Mouse (Mus musculus) heart, embryonic 13.5 days (tissue): ENCODE results near the gene Armt1. TPM values are rescaled to one million over a fixed set of nuclear protein-coding genes. Genes with fewer than 3 reads are reported as not detected.

Experiments used
- ATAC-seq: fragments of 200-750 bp; cut with Nextera tagmentation; 2 replicates; pipeline ENCODE4 v1.8.0; 2017; ENCODE audit warnings: moderate TSS enrichment; ENCODE audit not compliant: insufficient number of reproducible peaks, low FRiP score, low TSS enrichment; ENCODE audit errors: extremely low read depth
- H3K27ac ChIP-seq: fragments of 300-500 bp; sonication (generic); replicated peaks from 2 replicates; pipeline ENCODE4 v1.5.1; 2015; ENCODE audit warnings: moderate library complexity, mild to moderate bottlenecking, inconsistent platforms
- H3K27me3 ChIP-seq: fragments of 300-500 bp; sonication (generic); replicated peaks from 2 replicates; pipeline ENCODE4 v1.6.1; 2015; ENCODE audit warnings: mild to moderate bottlenecking, inconsistent platforms
- H3K36me3 ChIP-seq: fragments of 300-500 bp; sonication (generic); 2 replicates; pipeline ENCODE4 v1.6.1; 2015; ENCODE audit warnings: mild to moderate bottlenecking, inconsistent platforms
- H3K4me1 ChIP-seq: fragments of 300-500 bp; sonication (generic); 2 replicates; pipeline ENCODE4 v1.6.1; 2015; ENCODE audit warnings: inconsistent platforms
- H3K4me2 ChIP-seq: fragments of 300-500 bp; sonication (generic); 2 replicates; pipeline ENCODE4 v1.6.1; 2015; ENCODE audit warnings: inconsistent platforms, mild to moderate bottlenecking, moderate library complexity
- H3K4me3 ChIP-seq: fragments of 300-500 bp; sonication (generic); 2 replicates; pipeline ENCODE4 v1.5.1; 2015; ENCODE audit warnings: moderate library complexity, mild to moderate bottlenecking, inconsistent platforms
- H3K9ac ChIP-seq: fragments of 300-500 bp; sonication (generic); 2 replicates; pipeline ENCODE4 v1.6.1; 2015; ENCODE audit warnings: inconsistent platforms, mild to moderate bottlenecking, moderate library complexity
- H3K9me3 ChIP-seq: fragments of 300-500 bp; sonication (generic); 2 replicates; pipeline ENCODE4 v1.6.1; 2016; ENCODE audit warnings: inconsistent platforms
- WGBS: fragments of 180-500 bp; shearing (Covaris S2); methylation state at CpG from one replicate; pipeline ENCODE4 v1.1.7; 2015; ENCODE audit warnings: mixed read lengths; 5-methylcytosine and 5-hydroxymethylcytosine counted together
- polyA plus RNA-seq: library from polyadenylated mRNA; unstranded; fragments of >200 nt; fragmentation: Nextera tagmentation; extraction: Ambion mirVana; gene quantifications from 2 replicates; pipeline ENCODE4 v1.2.1, GENCODE M21; 2015

Armt1 gene
- polyA plus RNA-seq, 1 experiment from 2014 or later = 15.2 TPM

GRCm38 (mm10) chr10:4435416-4435815 is 3.1 kb downstream of the Armt1 start:
- no peak overlapping the region for H3K4me2 ChIP-seq
- H3K27me3 ChIP-seq = no peaks in the 10 kb centered on the region
- peaks cover 20% of the 10 kb centered on the region for H3K4me1 ChIP-seq
- no peak overlapping the region for H3K9ac ChIP-seq
- H3K9me3 ChIP-seq = no peaks in the 10 kb centered on the region
- H3K4me3 ChIP-seq = no peak overlapping the region
- peaks cover 54% of the 10 kb centered on the region for H3K36me3 ChIP-seq
- no peak for ATAC-seq
- WGBS = 82% methylated on average over 3 of the region's 3 CpGs
- H3K27ac ChIP-seq = no peak overlapping the region

GRCm38 (mm10) chr10:4456409-4456808 is 24.1 kb downstream of the Armt1 start:
- Histone ChIP-seq H3K9me3 (no peaks in the 10 kb centered on the region), H3K4me1 (no peaks in the 10 kb centered on the region), H3K27ac (no peak overlapping the region), H3K27me3 (no peaks in the 10 kb centered on the region), H3K4me3 (no peak overlapping the region), H3K4me2 (no peak overlapping the region), H3K9ac (no peak overlapping the region), H3K36me3 (peaks cover 39% of the 10 kb centered on the region)
- WGBS = 53% methylated on average over 4 of the region's 4 CpGs
- no peak for ATAC-seq

GRCm38 (mm10) chr10:4460201-4460600 is 27.9 kb downstream of the Armt1 start:
- no peak overlapping the region for H3K9ac ChIP-seq
- no peak overlapping the region for H3K4me3 ChIP-seq
- 92% methylated on average over 2 of the region's 2 CpGs for WGBS
- H3K36me3 ChIP-seq = peaks cover 8% of the 10 kb centered on the region
- no peak for ATAC-seq
- H3K4me1 ChIP-seq = no peaks in the 10 kb centered on the region
- no peak overlapping the region for H3K27ac ChIP-seq
- no peak overlapping the region for H3K4me2 ChIP-seq
- no peaks in the 10 kb centered on the region for H3K9me3 ChIP-seq
- H3K27me3 ChIP-seq = no peaks in the 10 kb centered on the region

GRCm38 (mm10) chr10:4465799-4466198 is 33.5 kb downstream of the Armt1 start:
- no peaks in the 10 kb centered on the region for H3K4me1 ChIP-seq
- no peak for ATAC-seq
- H3K4me3 ChIP-seq = no peak overlapping the region
- no peak overlapping the region for H3K4me2 ChIP-seq
- no peak overlapping the region for H3K27ac ChIP-seq
- 65% methylated on average over 7 of the region's 7 CpGs for WGBS
- no peaks in the 10 kb centered on the region for H3K27me3 ChIP-seq
- no peaks in the 10 kb centered on the region for H3K9me3 ChIP-seq
- no peaks in the 10 kb centered on the region for H3K36me3 ChIP-seq
- no peak overlapping the region for H3K9ac ChIP-seq

- no peak for ATAC-seq
- no peak overlapping the region for H3K9ac ChIP-seq
- 76% methylated on average over 3 of the region's 3 CpGs for WGBS
Measured at GRCm38 (mm10) chr10:4469406-4469805, 37.1 kb downstream of the Armt1 start.

GRCm38 (mm10) chr10:4473591-4473993 is 41.3 kb downstream of the Armt1 start:
- Histone ChIP-seq H3K4me1 (peaks cover 10% of the 10 kb centered on the region), H3K27me3 (no peaks in the 10 kb centered on the region), H3K9ac (peak overlapping the region; percentile 24; the same call in 1 of the 2 replicates), H3K27ac (no peak overlapping the region; the same call in 1 of the 2 replicates), H3K36me3 (no peaks in the 10 kb centered on the region), H3K4me3 (no peak overlapping the region), H3K4me2 (peak overlapping the region; percentile 51), H3K9me3 (no peaks in the 10 kb centered on the region)
- ATAC-seq = no peak
- 43% methylated on average over 11 of the region's 11 CpGs for WGBS

More at GRCm38 (mm10) chr10:4469406-4469805, 37.1 kb downstream of the Armt1 start:
- H3K4me1 ChIP-seq = peaks cover 10% of the 10 kb centered on the region
- no peak overlapping the region for H3K4me3 ChIP-seq
- H3K27ac ChIP-seq = no peak overlapping the region
- H3K27me3 ChIP-seq = no peaks in the 10 kb centered on the region
- H3K9me3 ChIP-seq = no peaks in the 10 kb centered on the region
- no peaks in the 10 kb centered on the region for H3K36me3 ChIP-seq
- no peak overlapping the region for H3K4me2 ChIP-seq

- H3K9me3 ChIP-seq = no peaks in the 10 kb centered on the region
- no peak overlapping the region for H3K27ac ChIP-seq
- no peak overlapping the region for H3K9ac ChIP-seq
- no peaks in the 10 kb centered on the region for H3K36me3 ChIP-seq
- H3K4me1 ChIP-seq = peaks cover 10% of the 10 kb centered on the region
- no peak overlapping the region for H3K4me3 ChIP-seq
- H3K27me3 ChIP-seq = no peaks in the 10 kb centered on the region
- no peak overlapping the region for H3K4me2 ChIP-seq
- WGBS = 87% methylated on average over 3 of the region's 3 CpGs
- no peak for ATAC-seq
Measured at GRCm38 (mm10) chr10:4475431-4475830, 43.2 kb downstream of the Armt1 start.

- H3K27me3 ChIP-seq = no peaks in the 10 kb centered on the region
- H3K9me3 ChIP-seq = no peaks in the 10 kb centered on the region
- WGBS = 66% methylated on average over 5 of the region's 5 CpGs
Measured at GRCm38 (mm10) chr10:4476604-4477003, 44.3 kb downstream of the Armt1 start.

GRCm38 (mm10) chr10:4480929-4481328 is 48.7 kb downstream of the Armt1 start:
- Histone ChIP-seq H3K4me3 (no peak overlapping the region), H3K9ac (no peak overlapping the region), H3K36me3 (no peaks in the 10 kb centered on the region), H3K9me3 (no peaks in the 10 kb centered on the region), H3K4me1 (no peaks in the 10 kb centered on the region), H3K4me2 (no peak overlapping the region), H3K27ac (no peak overlapping the region), H3K27me3 (no peaks in the 10 kb centered on the region)
- WGBS = 70% methylated on average over 3 of the region's 3 CpGs
- no peak for ATAC-seq

More at GRCm38 (mm10) chr10:4476604-4477003, 44.3 kb downstream of the Armt1 start:
- H3K4me3 ChIP-seq = no peak overlapping the region
- no peak overlapping the region for H3K9ac ChIP-seq
- peaks cover 10% of the 10 kb centered on the region for H3K4me1 ChIP-seq
- H3K36me3 ChIP-seq = no peaks in the 10 kb centered on the region
- no peak for ATAC-seq
- no peak overlapping the region for H3K4me2 ChIP-seq
- no peak overlapping the region for H3K27ac ChIP-seq

GRCm38 (mm10) chr10:4481695-4482094 is 49.4 kb downstream of the Armt1 start:
- no peak for ATAC-seq
- H3K27ac ChIP-seq = no peak overlapping the region

GRCm38 (mm10) chr10:4482355-4482754 is 50.1 kb downstream of the Armt1 start, which contains the start of gene Ccdc170:
Gene Ccdc170, plus strand, starts transcription at chr10:4482502.
- H3K9me3 ChIP-seq = no peaks in the 10 kb centered on the region
- 37% methylated on average over 11 of the region's 11 CpGs for WGBS
- H3K4me1 ChIP-seq = no peaks in the 10 kb centered on the region
- H3K36me3 ChIP-seq = no peaks in the 10 kb centered on the region
- H3K4me2 ChIP-seq = no peak within 1 kb of the TSS
- ATAC-seq = no peak
- H3K9ac ChIP-seq = no peak within 1 kb of the TSS
- H3K27ac ChIP-seq = no peak within 1 kb of the TSS
- H3K4me3 ChIP-seq = no peak within 1 kb of the TSS
- H3K27me3 ChIP-seq = no peaks in the 10 kb centered on the region

More at GRCm38 (mm10) chr10:4481695-4482094, 49.4 kb downstream of the Armt1 start:
- WGBS = 72% methylated on average over 8 of the region's 8 CpGs
- Histone ChIP-seq H3K4me2 (no peak overlapping the region), H3K4me1 (no peaks in the 10 kb centered on the region), H3K9ac (no peak overlapping the region), H3K27me3 (no peaks in the 10 kb centered on the region), H3K4me3 (no peak overlapping the region), H3K36me3 (no peaks in the 10 kb centered on the region), H3K9me3 (no peaks in the 10 kb centered on the region)

GRCm38 (mm10) chr10:4483848-4484247 is 51.6 kb downstream of the Armt1 start:
- no peaks in the 10 kb centered on the region for H3K36me3 ChIP-seq

More at GRCm38 (mm10) chr10:4483848-4484247, 51.6 kb downstream of the Armt1 start:
- no peak for ATAC-seq
- no peaks in the 10 kb centered on the region for H3K9me3 ChIP-seq
- H3K9ac ChIP-seq = no peak overlapping the region
- 69% methylated on average over 1 of the region's 1 CpGs for WGBS
- no peaks in the 10 kb centered on the region for H3K4me1 ChIP-seq
- H3K4me2 ChIP-seq = no peak overlapping the region
- no peaks in the 10 kb centered on the region for H3K27me3 ChIP-seq
- H3K4me3 ChIP-seq = no peak overlapping the region
- no peak overlapping the region for H3K27ac ChIP-seq
